Mouse (Mus musculus) limb, embryonic 11.5 days (tissue): ENCODE results near the gene Tmem144. TPM values are rescaled to one million over a fixed set of nuclear protein-coding genes. Genes with fewer than 3 reads are reported as not detected.
A peak's percentile ranks its signal among the peaks of the same experiment; 100 is the strongest.

Source experiments
- ATAC-seq: fragments of 200-750 bp; cut with Nextera tagmentation; 2 replicates; pipeline ENCODE4 v1.8.0; 2017; ENCODE audit warnings: low read depth; ENCODE audit not compliant: insufficient number of reproducible peaks, low FRiP score, low TSS enrichment
- DNase-seq: peaks from one replicate; pipeline ENCODE4 v3.0.0-alpha.2; 2015; ENCODE audit warnings: low spot score
- H3K27ac ChIP-seq: fragments of 300-500 bp; sonication (generic); replicated peaks from 2 replicates; pipeline ENCODE4 v1.5.1; 2014; ENCODE audit warnings: low read depth, mild to moderate bottlenecking, low read length
- H3K27me3 ChIP-seq: fragments of 300-500 bp; sonication (generic); 2 replicates; pipeline ENCODE4 v1.6.1; 2014; ENCODE audit warnings: mild to moderate bottlenecking, low read length, mixed read lengths; ENCODE audit not compliant: control insufficient read depth, insufficient read depth
- H3K36me3 ChIP-seq: fragments of 300-500 bp; sonication (generic); 2 replicates; pipeline ENCODE4 v1.6.1; 2014; ENCODE audit warnings: mild to moderate bottlenecking, low read length, moderate library complexity, mixed read lengths; ENCODE audit not compliant: control insufficient read depth, insufficient read depth
- H3K4me1 ChIP-seq: fragments of 300-500 bp; sonication (generic); 2 replicates; pipeline ENCODE4 v1.6.1; 2014; ENCODE audit warnings: low read length, mixed read lengths; ENCODE audit not compliant: control insufficient read depth, insufficient read depth
- H3K4me2 ChIP-seq: fragments of 300-500 bp; sonication (generic); 2 replicates; pipeline ENCODE4 v1.6.1; 2014; ENCODE audit warnings: low read depth, mild to moderate bottlenecking, moderate library complexity; ENCODE audit not compliant: severe bottlenecking
- H3K4me3 ChIP-seq: fragments of 300-500 bp; sonication (generic); 2 replicates; pipeline ENCODE4 v1.5.1; 2014; ENCODE audit warnings: low read depth, low read length
- H3K9ac ChIP-seq: fragments of 300-500 bp; sonication (generic); 2 replicates; pipeline ENCODE4 v1.6.1; 2014; ENCODE audit warnings: mild to moderate bottlenecking, low read length
- H3K9me3 ChIP-seq: fragments of 300-500 bp; sonication (generic); 2 replicates; pipeline ENCODE4 v1.6.1; 2016; ENCODE audit warnings: low read length; ENCODE audit not compliant: control insufficient read depth
- WGBS: fragments of 180-500 bp; shearing (Covaris S2); extraction: QIAGEN DNeasy Blood & Tissue Kit; methylation state at CpG from one replicate; pipeline ENCODE4 v1.1.7; 2014; 5-methylcytosine and 5-hydroxymethylcytosine counted together
- polyA plus RNA-seq: library from polyadenylated mRNA; unstranded; fragments of >200 nt; fragmentation: Nextera tagmentation; extraction: Ambion mirVana; gene quantifications from 2 replicates; pipeline ENCODE4 v1.2.1, GENCODE M21; 2014

The Tmem144 gene
- polyA plus RNA-seq, 1 experiment from 2014 or later: 5.1 TPM

GRCm38 (mm10) chr3:79850656-79851055 is 1.9 kb downstream of the Tmem144 start:
- ATAC-seq: no peak
- no peak overlapping the region for H3K9ac ChIP-seq
- no peaks in the 10 kb centered on the region for H3K4me1 ChIP-seq
- H3K4me2 ChIP-seq: no peak overlapping the region
- no peaks in the 10 kb centered on the region for H3K9me3 ChIP-seq
- no peaks in the 10 kb centered on the region for H3K36me3 ChIP-seq
- 38% methylated on average over 6 of the region's 6 CpGs for WGBS
- no peaks in the 10 kb centered on the region for H3K27me3 ChIP-seq
- H3K27ac ChIP-seq: no peak overlapping the region
- no peak for DNase-seq
- no peak overlapping the region for H3K4me3 ChIP-seq

GRCm38 (mm10) chr3:79849621-79850020 is 3.0 kb downstream of the Tmem144 start:
- whole genome bisulfite sequencing: 82% methylated on average over 2 of the region's 2 CpGs
- Histone ChIP-seq H3K4me3 (no peak overlapping the region), H3K4me2 (no peak overlapping the region), H3K4me1 (no peaks in the 10 kb centered on the region), H3K9ac (no peak overlapping the region), H3K27me3 (no peaks in the 10 kb centered on the region), H3K27ac (no peak overlapping the region), H3K9me3 (no peaks in the 10 kb centered on the region), H3K36me3 (no peaks in the 10 kb centered on the region)
- DNase-seq (no peak), ATAC-seq (no peak)

DNA sequence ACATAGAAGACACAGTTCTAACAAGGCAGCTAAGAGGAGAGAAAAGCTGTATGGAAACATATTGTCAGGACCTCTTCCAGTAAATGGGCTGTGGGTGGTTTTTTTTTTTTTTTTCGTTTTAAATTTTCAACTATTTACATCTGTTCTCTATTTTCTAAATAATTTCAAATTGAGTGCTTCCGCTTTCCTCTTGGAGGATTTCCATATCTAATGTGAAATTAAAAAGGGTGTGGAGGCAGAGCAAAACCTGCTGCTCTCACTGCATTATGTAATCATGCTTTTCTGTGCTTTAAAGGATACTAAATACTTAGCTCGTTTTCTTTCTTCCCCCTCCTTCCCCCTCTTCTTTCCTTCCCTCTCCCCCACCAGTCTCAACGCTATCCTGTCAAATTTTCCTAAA is 3.7 kb downstream of the Tmem144 start:
- ATAC-seq (no peak), DNase-seq (no peak)
- Histone ChIP-seq H3K27ac (no peak overlapping the region), H3K4me1 (no peaks in the 10 kb centered on the region), H3K4me2 (no peak overlapping the region), H3K36me3 (no peaks in the 10 kb centered on the region), H3K9ac (no peak overlapping the region), H3K4me3 (no peak overlapping the region), H3K9me3 (no peaks in the 10 kb centered on the region), H3K27me3 (no peaks in the 10 kb centered on the region)
- 42% methylated on average over 4 of the region's 4 CpGs for WGBS

- ATAC-seq (no peak), DNase-seq (no peak)
- H3K9me3 ChIP-seq: no peaks in the 10 kb centered on the region
- H3K27ac ChIP-seq: no peak overlapping the region
- 76% methylated on average over 5 of the region's 5 CpGs for WGBS
- no peak overlapping the region for H3K9ac ChIP-seq
- H3K4me3 ChIP-seq: no peak overlapping the region
- no peaks in the 10 kb centered on the region for H3K4me1 ChIP-seq
- no peaks in the 10 kb centered on the region for H3K36me3 ChIP-seq
- H3K27me3 ChIP-seq: no peaks in the 10 kb centered on the region
- no peak overlapping the region for H3K4me2 ChIP-seq
These were observed 5.9 kb downstream of the Tmem144 start for GRCm38 (mm10) chr3:79846633-79847032.

- Histone ChIP-seq H3K27ac (no peak overlapping the region), H3K36me3 (no peaks in the 10 kb centered on the region), H3K27me3 (no peaks in the 10 kb centered on the region), H3K4me1 (no peaks in the 10 kb centered on the region), H3K4me3 (no peak overlapping the region), H3K4me2 (no peak overlapping the region), H3K9ac (no peak overlapping the region), H3K9me3 (no peaks in the 10 kb centered on the region)
- WGBS: 91% methylated on average over 9 of the region's 9 CpGs
- no peak for ATAC-seq
- no peak for DNase-seq
These were observed 8.6 kb downstream of the Tmem144 start for GRCm38 (mm10) chr3:79843999-79844398.

DNA sequence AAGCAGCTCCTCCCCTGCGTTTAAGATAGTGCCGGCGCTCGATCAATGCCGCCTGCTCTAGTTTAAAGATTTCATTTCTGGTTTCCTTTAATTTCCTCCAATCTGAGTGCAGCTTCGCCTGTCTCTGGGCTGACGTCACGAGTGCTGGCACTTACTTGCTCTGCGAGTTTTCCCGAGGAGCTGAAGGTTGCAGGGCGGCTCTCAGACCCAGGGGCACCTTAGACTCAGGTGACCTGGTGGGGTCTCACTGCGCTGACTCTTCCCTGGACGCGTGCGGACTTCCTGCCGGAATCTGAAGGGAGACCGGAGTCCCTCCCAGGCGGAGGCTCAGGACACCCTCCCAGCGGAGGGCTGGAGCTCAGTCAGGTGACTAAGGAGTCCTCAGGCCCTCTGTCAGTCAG is 10.0 kb downstream of the Tmem144 start:
- Histone ChIP-seq H3K27ac (no peak overlapping the region), H3K4me3 (peak overlapping the region; percentile 50), H3K9me3 (no peaks in the 10 kb centered on the region), H3K4me1 (no peaks in the 10 kb centered on the region), H3K9ac (peak overlapping the region; percentile 59), H3K4me2 (peak overlapping the region; percentile 64), H3K27me3 (no peaks in the 10 kb centered on the region), H3K36me3 (no peaks in the 10 kb centered on the region)
- DNase-seq (peak; percentile 78), ATAC-seq (peak; percentile 79)
- under 1% methylated on average over 19 of the region's 19 CpGs for WGBS

DNA sequence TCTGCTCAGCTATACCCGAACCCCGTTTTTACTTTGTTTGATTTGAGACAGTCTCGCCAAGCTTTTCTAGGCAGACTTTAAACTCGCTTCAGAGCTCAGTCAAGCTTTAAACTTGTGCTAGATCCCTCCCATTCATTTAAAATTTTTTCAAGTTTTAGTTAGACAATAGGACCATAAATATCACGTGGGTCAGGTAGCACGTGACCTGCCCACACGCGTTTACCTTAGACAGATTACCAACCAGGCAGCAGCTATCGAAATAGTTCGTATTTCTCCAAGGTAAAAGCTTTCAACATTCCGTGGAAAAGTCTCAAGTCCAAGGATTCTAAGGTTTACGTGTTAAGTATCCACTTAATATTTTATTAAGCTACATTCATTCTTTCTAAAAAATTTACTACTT is 10.4 kb downstream of the Tmem144 start:
- no peaks in the 10 kb centered on the region for H3K27me3 ChIP-seq
- 11% methylated on average over 12 of the region's 12 CpGs for WGBS
- peak overlapping the region; percentile 64 for H3K4me2 ChIP-seq
- peak overlapping the region; percentile 50 for H3K4me3 ChIP-seq
- no peaks in the 10 kb centered on the region for H3K9me3 ChIP-seq
- H3K4me1 ChIP-seq: no peaks in the 10 kb centered on the region
- peak overlapping the region; percentile 59; the same call in 1 of the 2 replicates for H3K9ac ChIP-seq
- peak; percentile 88 for DNase-seq
- peak; percentile 85; the same call in 1 of the 2 replicates for ATAC-seq
- H3K27ac ChIP-seq: no peak overlapping the region
- H3K36me3 ChIP-seq: no peaks in the 10 kb centered on the region

- Histone ChIP-seq H3K27ac (no peak overlapping the region), H3K9me3 (no peaks in the 10 kb centered on the region)
- ATAC-seq: no peak
These were observed 11.1 kb downstream of the Tmem144 start for GRCm38 (mm10) chr3:79841475-79841874.

DNA sequence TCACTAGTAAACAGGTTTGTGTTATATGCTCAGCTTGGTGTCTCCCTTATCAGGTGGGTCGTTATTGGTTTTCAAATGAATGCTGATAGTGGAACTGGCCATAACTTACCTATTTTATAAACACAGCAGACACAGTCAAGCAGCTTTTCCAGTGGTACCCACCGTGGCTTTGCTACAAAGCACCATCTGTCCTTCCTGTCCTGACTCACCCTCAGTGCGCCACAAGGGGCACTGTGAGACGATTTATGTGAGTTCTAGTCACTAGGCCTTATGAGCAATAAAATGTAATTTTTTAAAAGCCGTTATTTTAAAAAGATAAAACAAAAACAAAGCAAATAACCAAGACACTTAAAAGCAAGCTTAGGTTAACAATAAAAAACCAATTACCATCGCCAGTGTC is 13.8 kb downstream of the Tmem144 start:
- ATAC-seq: no peak
- Histone ChIP-seq H3K4me2 (no peak overlapping the region), H3K9me3 (no peaks in the 10 kb centered on the region)

More at GRCm38 (mm10) chr3:79841475-79841874, 11.1 kb downstream of the Tmem144 start:
- WGBS: 66% methylated on average over 6 of the region's 6 CpGs
- no peaks in the 10 kb centered on the region for H3K27me3 ChIP-seq
- peak overlapping the region; percentile 50 for H3K4me3 ChIP-seq
- H3K4me2 ChIP-seq: no peak overlapping the region
- H3K36me3 ChIP-seq: no peaks in the 10 kb centered on the region
- no peak overlapping the region for H3K9ac ChIP-seq
- H3K4me1 ChIP-seq: no peaks in the 10 kb centered on the region
- DNase-seq: no peak

More for the DNA sequence above, 13.8 kb downstream of the Tmem144 start:
- Histone ChIP-seq H3K27ac (no peak overlapping the region), H3K4me3 (no peak overlapping the region), H3K9ac (no peak overlapping the region), H3K27me3 (no peaks in the 10 kb centered on the region), H3K4me1 (no peaks in the 10 kb centered on the region), H3K36me3 (no peaks in the 10 kb centered on the region)
- no peak for DNase-seq
- WGBS: 54% methylated on average over 6 of the region's 6 CpGs
